In genomic region chr13:43481859-43482245, GRCm38 (mm10) we compare ENCODE assay signal across 8 mouse cellular contexts. TPM values are rescaled to one million over a fixed set of nuclear protein-coding genes. Genes with fewer than 3 reads are reported as not detected.
A peak's percentile ranks its signal among the peaks of the same experiment; 100 is the strongest.
DNase-seq lines count a peak whose midpoint lies in the region; ATAC-seq lines count a peak whose summit lies in the region.

No protein-coding gene starts in this region.

- peak; percentile 36 for DNase-seq in adrenal gland, postnatal 10 days
- DNase-seq in adrenal gland, adult 2 months, result no peak
- DNase-seq in embryonic facial prominence, embryonic 10.5 days (ENCODE audit: low spot score), result no peak
- peak; percentile 40 for DNase-seq in lung, postnatal 36 days
- no peak for DNase-seq in ovary, postnatal 36 days (ENCODE audit: low spot score)
- no peak for DNase-seq in spleen, adult 18-20 months
- DNase-seq in cerebellum, postnatal 10 days, result no peak

- peak overlapping the region; percentile 95 for H3K4me3 ChIP-seq in embryonic facial prominence, embryonic 10.5 days
- H3K4me3 ChIP-seq in hindbrain, embryonic 16.5 days (ENCODE audit: low read length), result peak overlapping the region; percentile 95

- no peaks in the 10 kb centered on the region for H3K9me3 ChIP-seq in embryonic facial prominence, embryonic 10.5 days
- H3K9me3 ChIP-seq in hindbrain, embryonic 16.5 days (ENCODE audit: control insufficient read depth, low read length), result no peaks in the 10 kb centered on the region

- peak overlapping the region; percentile 89 for H3K4me2 ChIP-seq in hindbrain, embryonic 16.5 days (ENCODE audit: low read length)

- no peak for ATAC-seq in hindbrain, embryonic 16.5 days

- peaks cover 33% of the 10 kb centered on the region for H3K4me1 ChIP-seq in embryonic facial prominence, embryonic 10.5 days
- peaks cover 17% of the 10 kb centered on the region for H3K4me1 ChIP-seq in hindbrain, embryonic 16.5 days (ENCODE audit: control insufficient read depth, insufficient read depth, low read depth, low read length)

- peak overlapping the region; percentile 98 for H3K27ac ChIP-seq in embryonic facial prominence, embryonic 10.5 days (replicated peaks)
- peak overlapping the region; percentile 99 for H3K27ac ChIP-seq in hindbrain, embryonic 16.5 days (ENCODE audit: low read depth, low read length)

- H3K9ac ChIP-seq in hindbrain, embryonic 16.5 days (ENCODE audit: low read depth, low read length), result peak overlapping the region; percentile 99

- 46% methylated on average over 6 of the region's 6 CpGs for WGBS in embryonic facial prominence, embryonic 10.5 days
- WGBS in hindbrain, embryonic 16.5 days, result 31% methylated on average over 6 of the region's 6 CpGs

- H3K36me3 ChIP-seq in embryonic facial prominence, embryonic 10.5 days (replicated peaks), result no peaks in the 10 kb centered on the region
- no peaks in the 10 kb centered on the region for H3K36me3 ChIP-seq in hindbrain, embryonic 16.5 days (ENCODE audit: control insufficient read depth, insufficient read depth, low read length)

- H3K27me3 ChIP-seq in embryonic facial prominence, embryonic 10.5 days (replicated peaks; ENCODE audit: low read depth, poor library complexity, severe bottlenecking), result no peaks in the 10 kb centered on the region
- H3K27me3 ChIP-seq in hindbrain, embryonic 16.5 days (replicated peaks; ENCODE audit: control insufficient read depth, insufficient read depth, low read length), result no peaks in the 10 kb centered on the region

RNA-seq across cellular contexts. Expression of gene Ranbp9, which starts 0.8 kb away (rescaled TPM):
- 10 to 100 TPM; 53.1 to 59.9 TPM for total RNA-seq in adrenal gland, postnatal 10 days (2021)
- 10 to 100 TPM; 54.0 to 82.3 TPM for total RNA-seq in adrenal gland, adult 2 months (2021)
- polyA plus RNA-seq in adrenal gland, adult 2 months (2012; rRNA removed), result 26.0 and 50.8 TPM in 2 replicates
- 7.8 and 8.0 TPM in 2 replicates for polyA plus RNA-seq in embryonic facial prominence, embryonic 10.5 days (2016; fragmentation: Nextera tagmentation; extraction: Ambion mirVana)
- 10.0 and 11.2 TPM in 2 replicates for polyA plus RNA-seq in hindbrain, embryonic 16.5 days (2015; fragmentation: Nextera tagmentation; extraction: Ambion mirVana)

Comparison
In these comparisons a context has a peak if more than half of its experiments do, and no peak if none do; other contexts are left out.
1. DNase-seq: peak in adrenal gland, postnatal 10 days (single experiment) and lung, postnatal 36 days (single experiment); none in adrenal gland, adult 2 months (single experiment), embryonic facial prominence, embryonic 10.5 days (single experiment), ovary, postnatal 36 days (single experiment), spleen, adult 18-20 months (0 of 2) and cerebellum, postnatal 10 days (0 of 2).